Mouse (Mus musculus) embryonic facial prominence, embryonic 15.5 days (tissue): ENCODE data around the gene Scamp1. TPM values are rescaled to one million over a fixed set of nuclear protein-coding genes. Genes with fewer than 3 reads are reported as not detected.

Experiments used
- ATAC-seq: fragments of 200-750 bp; cut with Nextera tagmentation; 2 replicates; pipeline ENCODE4 v1.8.0; 2017; ENCODE audit warnings: low read depth, moderate TSS enrichment; ENCODE audit not compliant: insufficient number of reproducible peaks, low FRiP score, low TSS enrichment
- H3K27ac ChIP-seq: fragments of 300-500 bp; sonication (generic); replicated peaks from 2 replicates; pipeline ENCODE4 v1.5.1; 2015; ENCODE audit warnings: mild to moderate bottlenecking, inconsistent platforms
- H3K27me3 ChIP-seq: fragments of 300-500 bp; sonication (generic); 2 replicates; pipeline ENCODE4 v1.6.1; 2015; ENCODE audit warnings: inconsistent platforms
- H3K36me3 ChIP-seq: fragments of 300-500 bp; sonication (generic); 2 replicates; pipeline ENCODE4 v1.6.1; 2015; ENCODE audit warnings: mild to moderate bottlenecking, inconsistent platforms
- H3K4me1 ChIP-seq: fragments of 300-500 bp; sonication (generic); 2 replicates; pipeline ENCODE4 v1.6.1; 2015; ENCODE audit warnings: inconsistent platforms
- H3K4me2 ChIP-seq: fragments of 300-500 bp; sonication (generic); replicated peaks from 2 replicates; pipeline ENCODE4 v1.6.1; 2015; ENCODE audit warnings: mild to moderate bottlenecking, inconsistent platforms
- H3K4me3 ChIP-seq: fragments of 300-500 bp; sonication (generic); replicated peaks from 2 replicates; pipeline ENCODE4 v1.5.1; 2015; ENCODE audit warnings: mild to moderate bottlenecking, inconsistent platforms
- H3K9ac ChIP-seq: fragments of 300-500 bp; sonication (generic); 2 replicates; pipeline ENCODE4 v1.6.1; 2015; ENCODE audit warnings: inconsistent platforms
- H3K9me3 ChIP-seq: fragments of 300-500 bp; sonication (generic); replicated peaks from 2 replicates; pipeline ENCODE4 v1.6.1; 2016; ENCODE audit warnings: inconsistent platforms
- WGBS: fragments of 180-500 bp; shearing (Covaris S2); methylation state at CpG from one replicate; pipeline ENCODE4 v1.1.7; 2015; 5-methylcytosine and 5-hydroxymethylcytosine counted together
- polyA plus RNA-seq: library from polyadenylated mRNA; unstranded; fragments of >200 nt; fragmentation: Nextera tagmentation; extraction: Ambion mirVana; gene quantifications from 2 replicates; pipeline ENCODE4 v1.2.1, GENCODE M21; 2015

Gene Scamp1
- polyA plus RNA-seq, 1 experiment from 2014 or later = 36.7 TPM

DNA sequence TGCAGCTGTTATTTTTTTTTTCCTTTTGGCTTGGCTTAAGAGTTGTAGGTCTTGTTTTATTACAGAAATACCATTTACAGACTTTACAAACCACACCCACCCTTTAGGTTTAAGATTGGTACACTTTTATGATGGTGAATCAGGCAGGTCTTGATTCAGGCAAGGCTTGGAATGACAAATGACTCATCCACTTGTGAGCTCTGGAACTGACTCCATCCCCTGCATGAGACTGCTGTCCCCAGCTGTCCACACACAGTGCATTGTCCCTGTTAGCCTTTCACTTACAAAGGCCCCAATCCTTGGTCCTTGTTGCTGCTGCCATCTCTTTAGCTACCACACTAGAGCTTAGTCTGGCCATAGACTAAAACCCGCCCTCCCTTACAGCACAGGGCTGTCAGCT is 95.3 kb downstream of the Scamp1 start:
- Histone ChIP-seq H3K4me1 (0 out of 2 replicates have a peak, but pooled peaks cover 13% of the 10 kb centered on the region), H3K9me3 (no peaks in the 10 kb centered on the region), H3K27ac (0 out of 2 replicates have a peak overlapping the region, but pooled peaks have one; percentile 28), H3K9ac (no peak overlapping the region), H3K27me3 (no peaks in the 10 kb centered on the region), H3K36me3 (peaks cover 18% of the 10 kb centered on the region), H3K4me3 (no peak overlapping the region), H3K4me2 (no peak overlapping the region)
- 87% methylated on average over 1 of the region's 1 CpGs for WGBS
- no peak for ATAC-seq

- Histone ChIP-seq H3K4me3 (no peak overlapping the region), H3K36me3 (peaks cover 12% of the 10 kb centered on the region), H3K9ac (no peak overlapping the region), H3K27ac (no peak overlapping the region), H3K9me3 (no peaks in the 10 kb centered on the region), H3K4me2 (no peak overlapping the region), H3K4me1 (peaks cover 32% of the 10 kb centered on the region), H3K27me3 (no peaks in the 10 kb centered on the region)
- no peak for ATAC-seq
- 58% methylated on average over 10 of the region's 10 CpGs for WGBS
Observed at GRCm38 (mm10) chr13:94188200-94189086, 97.2 kb downstream of the Scamp1 start.

DNA sequence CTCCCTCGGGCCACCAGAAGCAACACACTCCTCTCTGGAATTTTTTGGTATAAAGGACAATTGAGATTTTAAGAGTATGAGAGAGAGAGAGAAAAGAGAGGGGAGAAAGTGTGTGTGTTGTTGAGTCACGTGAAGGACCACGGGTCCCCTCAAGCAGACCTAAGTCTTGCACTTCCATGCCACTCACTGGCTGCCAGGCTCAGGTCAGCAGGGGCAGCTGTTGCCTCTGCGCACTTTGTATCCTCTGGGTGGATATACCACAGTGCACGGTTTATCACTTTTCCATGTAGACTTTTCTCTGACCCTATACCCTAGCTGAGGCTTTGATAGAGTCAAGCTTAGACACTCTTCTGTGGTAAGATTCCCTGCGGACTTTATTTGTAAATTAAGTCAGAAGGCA is 100.0 kb downstream of the Scamp1 start:
- WGBS = 83% methylated on average over 5 of the region's 6 CpGs
- Histone ChIP-seq H3K36me3 (no peaks in the 10 kb centered on the region), H3K4me1 (peaks cover 39% of the 10 kb centered on the region), H3K27me3 (no peaks in the 10 kb centered on the region), H3K9ac (no peak overlapping the region), H3K4me2 (no peak overlapping the region), H3K4me3 (no peak overlapping the region), H3K9me3 (no peaks in the 10 kb centered on the region), H3K27ac (no peak overlapping the region)
- ATAC-seq = no peak

- Histone ChIP-seq H3K9me3 (no peaks in the 10 kb centered on the region), H3K27ac (peak overlapping the region; percentile 40), H3K4me3 (no peak overlapping the region), H3K36me3 (no peaks in the 10 kb centered on the region), H3K4me2 (no peak overlapping the region), H3K9ac (no peak overlapping the region), H3K27me3 (no peaks in the 10 kb centered on the region), H3K4me1 (peaks cover 39% of the 10 kb centered on the region)
- whole genome bisulfite sequencing = 54% methylated on average over 10 of the region's 10 CpGs
- ATAC-seq = 0 out of 2 replicates have a peak, but pooled peaks have one; percentile 30
Observed at GRCm38 (mm10) chr13:94184726-94185456, 100.8 kb downstream of the Scamp1 start.

- ATAC-seq = no peak
- H3K9me3 ChIP-seq = no peaks in the 10 kb centered on the region
- no peak overlapping the region for H3K27ac ChIP-seq
- H3K4me2 ChIP-seq = no peak overlapping the region
- H3K4me3 ChIP-seq = no peak overlapping the region
- WGBS = 68% methylated on average over 8 of the region's 8 CpGs
- peaks cover 48% of the 10 kb centered on the region for H3K4me1 ChIP-seq
- H3K36me3 ChIP-seq = no peaks in the 10 kb centered on the region
- H3K9ac ChIP-seq = no peak overlapping the region
- H3K27me3 ChIP-seq = no peaks in the 10 kb centered on the region
Observed at GRCm38 (mm10) chr13:94183372-94184021, 102.2 kb downstream of the Scamp1 start.

GRCm38 (mm10) chr13:94182026-94182425 is 103.6 kb downstream of the Scamp1 start:
- no peak overlapping the region for H3K4me3 ChIP-seq
- 88% methylated on average over 5 of the region's 5 CpGs for WGBS
- ATAC-seq = no peak
- H3K27me3 ChIP-seq = no peaks in the 10 kb centered on the region
- H3K4me2 ChIP-seq = no peak overlapping the region
- H3K9me3 ChIP-seq = no peaks in the 10 kb centered on the region
- no peak overlapping the region for H3K9ac ChIP-seq
- H3K27ac ChIP-seq = no peak overlapping the region
- H3K4me1 ChIP-seq = peaks cover 47% of the 10 kb centered on the region
- H3K36me3 ChIP-seq = no peaks in the 10 kb centered on the region

GRCm38 (mm10) chr13:94180477-94181420 is 104.9 kb downstream of the Scamp1 start:
- no peaks in the 10 kb centered on the region for H3K9me3 ChIP-seq
- ATAC-seq = no peak
- H3K9ac ChIP-seq = no peak overlapping the region
- no peak overlapping the region for H3K4me2 ChIP-seq
- 72% methylated on average over 5 of the region's 5 CpGs for WGBS
- H3K4me3 ChIP-seq = no peak overlapping the region
- H3K4me1 ChIP-seq = peaks cover 44% of the 10 kb centered on the region
- H3K27me3 ChIP-seq = no peaks in the 10 kb centered on the region
- peak overlapping the region; percentile 39; the same call in 1 of the 2 replicates for H3K27ac ChIP-seq
- no peaks in the 10 kb centered on the region for H3K36me3 ChIP-seq

DNA sequence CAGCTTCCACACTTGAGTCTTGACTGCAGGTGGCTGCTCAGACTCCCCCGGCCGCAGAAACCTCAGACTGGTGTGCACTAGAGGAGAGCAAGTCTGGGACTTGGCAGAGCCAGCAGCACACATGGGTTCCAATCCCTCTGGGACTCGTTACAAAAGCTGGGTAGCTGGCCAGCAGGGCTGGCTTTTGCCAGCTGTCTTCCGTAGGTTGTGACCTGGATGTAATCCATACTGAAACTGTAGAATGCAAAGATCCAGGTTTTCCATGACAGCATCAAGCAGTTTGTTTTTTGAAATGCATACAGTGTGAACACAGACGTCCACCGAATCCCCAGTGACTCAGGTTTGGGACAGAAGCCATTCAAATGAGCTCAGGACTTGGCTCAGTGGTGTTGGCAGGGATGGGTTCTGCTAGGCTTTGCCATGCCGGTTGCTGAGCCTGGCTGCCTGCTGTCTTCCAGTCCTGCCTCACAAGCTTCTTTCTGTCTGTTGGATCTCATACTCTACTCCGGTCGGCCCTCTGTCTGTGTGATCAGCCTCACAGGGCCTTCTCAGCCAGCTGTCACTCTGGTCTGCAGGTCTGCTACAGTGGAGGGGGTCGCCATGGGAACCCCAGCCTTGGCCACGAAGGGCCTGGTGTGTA is 107.1 kb downstream of the Scamp1 start:
- H3K27ac ChIP-seq = peak overlapping the region; percentile 71

DNA sequence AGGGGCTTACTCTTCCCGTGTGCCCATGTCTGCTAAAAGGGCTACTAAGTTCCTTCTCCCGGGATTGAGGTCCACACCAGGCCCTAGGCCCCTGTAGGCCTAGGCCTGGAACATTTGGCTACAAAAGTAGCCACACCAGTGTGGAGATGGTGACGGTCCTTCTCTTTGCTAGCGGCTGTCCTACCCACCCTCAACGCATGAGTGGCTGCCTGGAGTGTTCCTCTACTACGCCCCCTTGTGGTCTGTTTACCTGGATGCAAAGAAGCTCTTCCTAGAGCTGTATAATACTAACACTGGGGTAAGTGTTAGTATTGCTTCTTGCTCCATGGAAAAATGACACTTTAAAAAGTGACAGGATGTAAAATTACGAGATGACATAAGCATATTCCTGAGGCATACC is 108.5 kb downstream of the Scamp1 start:
- no peak for ATAC-seq
- H3K27ac ChIP-seq = no peak overlapping the region

More for the DNA sequence above, 107.1 kb downstream of the Scamp1 start:
- Histone ChIP-seq H3K9ac (no peak overlapping the region), H3K27me3 (no peaks in the 10 kb centered on the region), H3K36me3 (no peaks in the 10 kb centered on the region), H3K4me1 (peaks cover 46% of the 10 kb centered on the region), H3K9me3 (no peaks in the 10 kb centered on the region), H3K4me3 (no peak overlapping the region), H3K4me2 (no peak overlapping the region)
- 39% methylated on average over 11 of the region's 11 CpGs for WGBS
- ATAC-seq = peak; percentile 80

More for the DNA sequence above, 108.5 kb downstream of the Scamp1 start:
- Histone ChIP-seq H3K4me3 (no peak overlapping the region), H3K9ac (no peak overlapping the region), H3K4me2 (no peak overlapping the region), H3K9me3 (no peaks in the 10 kb centered on the region), H3K27me3 (no peaks in the 10 kb centered on the region), H3K4me1 (peaks cover 48% of the 10 kb centered on the region), H3K36me3 (no peaks in the 10 kb centered on the region)
- 63% methylated on average over 7 of the region's 7 CpGs for WGBS
